Mouse (Mus musculus): ENCODE results near the gene Dmpk. TPM values are rescaled to one million over a fixed set of nuclear protein-coding genes. Genes with fewer than 3 reads are reported as not detected.

The Dmpk gene
- polyA plus RNA-seq (2014; fragmentation: Nextera tagmentation; extraction: Ambion mirVana) = 20.9 and 23.0 TPM in 2 replicates

- 34% methylated on average over 10 of the region's 10 CpGs for WGBS
- TF ChIP-seq CTCF (IDR thresholded peaks at IDR 0.05; ENCODE audit: low read depth) = no peak
- Histone ChIP-seq H3K9me3 (ENCODE audit: low read depth, low read length) (no peaks in the 10 kb centered on the region), H3K4me2 (peak within 1 kb of the TSS; percentile 56), H3K36me3 (ENCODE audit: insufficient read depth) (peaks cover 66% of the 10 kb centered on the region), H3K4me3 (ENCODE audit: low read depth, low read length) (peak within 1 kb of the TSS; percentile 35), H3K4me1 (ENCODE audit: insufficient read depth) (peaks cover 9% of the 10 kb centered on the region), H3K27me3 (ENCODE audit: insufficient read depth, low read length) (no peaks in the 10 kb centered on the region), H3K27ac (ENCODE audit: low read depth) (peak within 1 kb of the TSS; percentile 59; the same call in 1 of the 2 replicates), H3K9ac (peak within 1 kb of the TSS; percentile 50)
- peak; percentile 48 for ATAC-seq (ENCODE audit: insufficient read depth)
- peak; percentile 33 for DNase-seq
These were observed at the start of gene Dmpk for GRCm38 (mm10) chr7:19083701-19084100. Dmpk (plus strand) TSS chr7:19083849.

- WGBS = 87% methylated on average over 6 of the region's 6 CpGs
- H3K4me1 ChIP-seq (ENCODE audit: insufficient read depth) = no peaks in the 10 kb centered on the region
- TF ChIP-seq CTCF (IDR thresholded peaks at IDR 0.05; ENCODE audit: low read depth) = no peak
- no peak overlapping the region for H3K27ac ChIP-seq (ENCODE audit: low read depth)
- H3K27me3 ChIP-seq (ENCODE audit: insufficient read depth, low read length) = no peaks in the 10 kb centered on the region
- no peak overlapping the region for H3K4me2 ChIP-seq
- no peak overlapping the region for H3K9ac ChIP-seq
- no peak for DNase-seq
- no peak for ATAC-seq (ENCODE audit: insufficient read depth)
- H3K4me3 ChIP-seq (ENCODE audit: low read depth, low read length) = no peak overlapping the region
- H3K9me3 ChIP-seq (ENCODE audit: low read depth, low read length) = no peaks in the 10 kb centered on the region
- peaks cover 100% of the 10 kb centered on the region for H3K36me3 ChIP-seq (ENCODE audit: insufficient read depth)
These were observed 39.0 kb upstream of the Dmpk start for GRCm38 (mm10) chr7:19044616-19045015.

- DNase-seq (no peak), ATAC-seq (ENCODE audit: insufficient read depth) (no peak)
- no peak overlapping the region for H3K4me2 ChIP-seq
- H3K27me3 ChIP-seq (ENCODE audit: insufficient read depth, low read length) = no peaks in the 10 kb centered on the region
- H3K9ac ChIP-seq = no peak overlapping the region
- no peaks in the 10 kb centered on the region for H3K9me3 ChIP-seq (ENCODE audit: low read depth, low read length)
- H3K4me3 ChIP-seq (ENCODE audit: low read depth, low read length) = no peak overlapping the region
- no peak for TF ChIP-seq CTCF (IDR thresholded peaks at IDR 0.05; ENCODE audit: low read depth)
- H3K36me3 ChIP-seq (ENCODE audit: insufficient read depth) = peaks cover 100% of the 10 kb centered on the region
- no peak overlapping the region for H3K27ac ChIP-seq (ENCODE audit: low read depth)
- no peaks in the 10 kb centered on the region for H3K4me1 ChIP-seq (ENCODE audit: insufficient read depth)
- WGBS = 89% methylated on average over 11 of the region's 11 CpGs
These were observed 37.2 kb upstream of the Dmpk start for GRCm38 (mm10) chr7:19046286-19047069.

- Histone ChIP-seq H3K4me3 (ENCODE audit: low read depth, low read length) (no peak overlapping the region), H3K4me1 (ENCODE audit: insufficient read depth) (no peaks in the 10 kb centered on the region), H3K36me3 (ENCODE audit: insufficient read depth) (peaks cover 97% of the 10 kb centered on the region), H3K27me3 (ENCODE audit: insufficient read depth, low read length) (no peaks in the 10 kb centered on the region), H3K9me3 (ENCODE audit: low read depth, low read length) (no peaks in the 10 kb centered on the region), H3K9ac (no peak overlapping the region), H3K27ac (ENCODE audit: low read depth) (no peak overlapping the region), H3K4me2 (no peak overlapping the region)
- TF ChIP-seq CTCF (IDR thresholded peaks at IDR 0.05; ENCODE audit: low read depth) = no peak
- ATAC-seq (ENCODE audit: insufficient read depth) (no peak), DNase-seq (no peak)
- 82% methylated on average over 14 of the region's 14 CpGs for WGBS
These were observed 35.6 kb upstream of the Dmpk start for GRCm38 (mm10) chr7:19048006-19048527.

- DNase-seq (no peak), ATAC-seq (ENCODE audit: insufficient read depth) (no peak)
- Histone ChIP-seq H3K36me3 (ENCODE audit: insufficient read depth) (peaks cover 95% of the 10 kb centered on the region), H3K9me3 (ENCODE audit: low read depth, low read length) (no peaks in the 10 kb centered on the region), H3K9ac (no peak overlapping the region), H3K4me2 (no peak overlapping the region), H3K27me3 (ENCODE audit: insufficient read depth, low read length) (no peaks in the 10 kb centered on the region), H3K27ac (ENCODE audit: low read depth) (no peak overlapping the region), H3K4me3 (ENCODE audit: low read depth, low read length) (no peak overlapping the region), H3K4me1 (ENCODE audit: insufficient read depth) (no peaks in the 10 kb centered on the region)
- WGBS = 92% methylated on average over 5 of the region's 5 CpGs
- TF ChIP-seq CTCF (IDR thresholded peaks at IDR 0.05; ENCODE audit: low read depth) = no peak
These were observed 34.4 kb upstream of the Dmpk start for GRCm38 (mm10) chr7:19049252-19049651.

- H3K4me3 ChIP-seq (ENCODE audit: low read depth, low read length) = no peak overlapping the region
- DNase-seq = no peak
- no peak for ATAC-seq (ENCODE audit: insufficient read depth)
- H3K27me3 ChIP-seq (ENCODE audit: insufficient read depth, low read length) = no peaks in the 10 kb centered on the region
- peaks cover 92% of the 10 kb centered on the region for H3K36me3 ChIP-seq (ENCODE audit: insufficient read depth)
- 88% methylated on average over 8 of the region's 8 CpGs for WGBS
- no peak overlapping the region for H3K4me2 ChIP-seq
- no peaks in the 10 kb centered on the region for H3K4me1 ChIP-seq (ENCODE audit: insufficient read depth)
- H3K27ac ChIP-seq (ENCODE audit: low read depth) = no peak overlapping the region
- TF ChIP-seq CTCF (IDR thresholded peaks at IDR 0.05; ENCODE audit: low read depth) = no peak
- no peak overlapping the region for H3K9ac ChIP-seq
- no peaks in the 10 kb centered on the region for H3K9me3 ChIP-seq (ENCODE audit: low read depth, low read length)
These were observed 33.5 kb upstream of the Dmpk start for GRCm38 (mm10) chr7:19050172-19050571.

- Histone ChIP-seq H3K9me3 (ENCODE audit: low read depth, low read length) (no peaks in the 10 kb centered on the region), H3K4me2 (no peak overlapping the region), H3K36me3 (ENCODE audit: insufficient read depth) (peaks cover 85% of the 10 kb centered on the region), H3K4me1 (ENCODE audit: insufficient read depth) (no peaks in the 10 kb centered on the region), H3K9ac (no peak overlapping the region), H3K4me3 (ENCODE audit: low read depth, low read length) (no peak overlapping the region), H3K27ac (ENCODE audit: low read depth) (no peak overlapping the region), H3K27me3 (ENCODE audit: insufficient read depth, low read length) (no peaks in the 10 kb centered on the region)
- ATAC-seq (ENCODE audit: insufficient read depth) (no peak), DNase-seq (no peak)
- TF ChIP-seq CTCF (IDR thresholded peaks at IDR 0.05; ENCODE audit: low read depth) = no peak
- 56% methylated on average over 4 of the region's 4 CpGs for WGBS
These were observed 32.5 kb upstream of the Dmpk start for GRCm38 (mm10) chr7:19051161-19051560.
